Mouse (Mus musculus) hindbrain, embryonic 14.5 days (tissue): ENCODE data around the gene Gm10681. TPM values are rescaled to one million over a fixed set of nuclear protein-coding genes. Genes with fewer than 3 reads are reported as not detected.
"Not testable (repeated sequence)": the region's sequence is repeated elsewhere in the genome, so short reads cannot be mapped to it uniquely, and the experiment has no call there.

ENCODE experiments used
- ATAC-seq: fragments of 200-750 bp; cut with Nextera tagmentation; 2 replicates; pipeline ENCODE4 v1.8.0; 2017; ENCODE audit warnings: moderate number of reproducible peaks, mild to moderate bottlenecking, moderate TSS enrichment, moderate library complexity; ENCODE audit not compliant: low FRiP score
- DNase-seq: peaks from one replicate; pipeline ENCODE4 v3.0.0-alpha.2; 2015; ENCODE audit warnings: low spot score
- H3K27ac ChIP-seq: fragments of 300-500 bp; sonication (generic); 2 replicates; pipeline ENCODE4 v1.5.1; 2014; ENCODE audit warnings: mild to moderate bottlenecking, moderate library complexity
- H3K27me3 ChIP-seq: fragments of 300-500 bp; sonication (generic); 2 replicates; pipeline ENCODE4 v1.6.1; 2014; ENCODE audit warnings: mild to moderate bottlenecking, low read length, mixed read lengths; ENCODE audit not compliant: control insufficient read depth, insufficient read depth
- H3K36me3 ChIP-seq: fragments of 300-500 bp; sonication (generic); replicated peaks from 2 replicates; pipeline ENCODE4 v1.6.1; 2014; ENCODE audit not compliant: control insufficient read depth, insufficient read depth
- H3K4me1 ChIP-seq: fragments of 300-500 bp; sonication (generic); replicated peaks from 2 replicates; pipeline ENCODE4 v1.6.1; 2014; ENCODE audit warnings: antibody characterized with exemption, low read length, mixed read lengths; ENCODE audit not compliant: control insufficient read depth, insufficient read depth
- H3K4me2 ChIP-seq: fragments of 300-500 bp; sonication (generic); replicated peaks from 2 replicates; pipeline ENCODE4 v1.6.1; 2014; ENCODE audit warnings: mild to moderate bottlenecking, moderate library complexity
- H3K4me3 ChIP-seq: fragments of 300-500 bp; sonication (generic); replicated peaks from 2 replicates; pipeline ENCODE4 v1.5.1; 2014; ENCODE audit warnings: mild to moderate bottlenecking, low read length
- H3K9ac ChIP-seq: fragments of 300-500 bp; sonication (generic); 2 replicates; pipeline ENCODE4 v1.6.1; 2014
- H3K9me3 ChIP-seq: fragments of 300-500 bp; sonication (generic); 2 replicates; pipeline ENCODE4 v1.6.1; 2016; ENCODE audit warnings: low read length; ENCODE audit not compliant: control insufficient read depth
- WGBS: fragments of 180-500 bp; shearing (Covaris S2); extraction: QIAGEN DNeasy Blood & Tissue Kit; methylation state at CpG from one replicate; pipeline ENCODE4 v1.1.7; 2014; 5-methylcytosine and 5-hydroxymethylcytosine counted together
- polyA plus RNA-seq: library from polyadenylated mRNA; unstranded; fragments of >200 nt; fragmentation: Nextera tagmentation; extraction: Ambion mirVana; gene quantifications from 2 replicates; pipeline ENCODE4 v1.2.1, GENCODE M21; 2014

The Gm10681 gene
- polyA plus RNA-seq = 0.23 TPM in 1 of 2 replicates, not detected in the other

DNA sequence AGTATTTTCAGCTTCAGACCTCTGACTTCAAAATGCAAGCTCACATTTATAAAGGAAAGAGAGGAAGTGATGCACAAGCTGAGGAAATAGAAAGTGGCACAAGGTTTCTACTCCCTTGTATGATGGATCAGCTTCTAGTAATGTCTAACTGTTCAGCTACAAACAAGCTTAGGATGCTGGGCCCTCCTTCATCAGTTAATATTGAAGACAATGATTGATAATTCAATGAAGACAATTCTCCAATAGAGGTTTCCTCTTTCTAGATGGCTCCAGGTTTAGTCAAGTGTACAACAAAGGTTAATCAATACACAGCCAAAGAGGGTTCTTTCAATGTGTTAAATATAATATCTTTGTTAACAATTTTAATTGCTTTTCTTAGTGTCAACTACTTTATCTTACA, at the start of gene Gm10681:
Gm10681 (minus strand) TSS at position 101 of the 400 bp plus-strand sequence.
- H3K27ac ChIP-seq = no peak within 1 kb of the TSS
- DNase-seq (no peak), ATAC-seq (no peak)
- H3K9me3 ChIP-seq = no peaks in the 10 kb centered on the region
- H3K4me2 ChIP-seq = no peak within 1 kb of the TSS
- no peak within 1 kb of the TSS for H3K9ac ChIP-seq
- H3K36me3 ChIP-seq = no peaks in the 10 kb centered on the region
- no peaks in the 10 kb centered on the region for H3K4me1 ChIP-seq
- H3K4me3 ChIP-seq = no peak within 1 kb of the TSS
- H3K27me3 ChIP-seq = no peaks in the 10 kb centered on the region

DNA sequence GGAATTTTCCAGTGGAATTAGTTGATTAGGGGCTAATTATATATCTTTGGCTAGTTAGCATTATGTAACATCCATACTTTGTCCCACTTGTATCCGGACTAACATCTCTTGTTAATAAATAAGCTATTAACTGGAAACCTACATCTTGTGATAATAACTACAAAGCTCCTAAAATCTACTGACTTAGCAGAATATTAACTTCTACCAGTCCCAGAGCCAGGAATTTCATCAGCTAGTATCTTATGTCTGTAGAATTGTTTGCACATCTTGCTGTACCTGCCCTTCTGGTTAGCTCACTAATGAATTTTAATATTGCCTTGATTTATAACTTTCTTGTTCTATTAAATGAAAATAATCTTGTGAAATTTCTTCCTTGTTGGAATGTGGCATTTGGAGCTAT, 46.5 kb upstream of the Gm10681 start:
- WGBS = 92% methylated on average over 1 of the region's 1 CpGs
- no peaks in the 10 kb centered on the region for H3K27me3 ChIP-seq
- H3K9me3 ChIP-seq = no peaks in the 10 kb centered on the region
- no peak overlapping the region for H3K4me3 ChIP-seq
- ATAC-seq (no peak), DNase-seq (no peak)
- no peak overlapping the region for H3K9ac ChIP-seq
- H3K36me3 ChIP-seq = no peaks in the 10 kb centered on the region
- H3K27ac ChIP-seq = no peak overlapping the region
- no peak overlapping the region for H3K4me2 ChIP-seq
- H3K4me1 ChIP-seq = no peaks in the 10 kb centered on the region

GRCm38 (mm10) chr3:98630152-98630551, 41.5 kb upstream of the Gm10681 start, which contains the start of gene Hsd3b5:
TSS of gene Hsd3b5 (minus strand) at chr3:98630252.
- H3K27me3 ChIP-seq = no peaks in the 10 kb centered on the region
- no peak within 1 kb of the TSS for H3K4me3 ChIP-seq
- no peak for DNase-seq
- no peak within 1 kb of the TSS for H3K4me2 ChIP-seq
- H3K27ac ChIP-seq = no peak within 1 kb of the TSS
- ATAC-seq = no peak
- H3K9ac ChIP-seq = no peak within 1 kb of the TSS
- no peaks in the 10 kb centered on the region for H3K9me3 ChIP-seq
- no peaks in the 10 kb centered on the region for H3K36me3 ChIP-seq
- no peaks in the 10 kb centered on the region for H3K4me1 ChIP-seq

DNA sequence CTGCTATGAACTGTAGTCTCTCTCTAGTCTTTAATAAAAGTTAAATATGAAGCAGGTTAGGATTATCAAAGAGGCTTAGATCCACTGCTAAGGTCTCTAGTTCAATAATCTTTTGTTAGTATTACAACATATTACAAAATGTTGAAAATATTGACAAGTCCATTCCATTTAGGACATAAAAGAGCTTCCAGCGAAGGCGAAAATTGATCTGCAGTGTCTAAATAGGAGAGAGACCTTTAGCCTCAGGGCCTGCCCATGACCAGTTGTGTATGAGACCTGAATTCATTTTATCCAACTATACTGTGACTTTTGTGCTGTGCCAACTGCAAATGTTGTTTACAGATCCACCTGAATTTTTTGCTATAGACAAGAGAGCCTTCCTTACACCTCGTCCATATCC, 41.0 kb upstream of the Gm10681 start:
- H3K4me3 ChIP-seq = no peak overlapping the region
- H3K4me2 ChIP-seq = no peak overlapping the region
- no peaks in the 10 kb centered on the region for H3K27me3 ChIP-seq
- H3K9ac ChIP-seq = no peak overlapping the region
- ATAC-seq (no peak), DNase-seq (no peak)
- H3K36me3 ChIP-seq = no peaks in the 10 kb centered on the region
- H3K9me3 ChIP-seq = no peaks in the 10 kb centered on the region
- no peak overlapping the region for H3K27ac ChIP-seq
- no peaks in the 10 kb centered on the region for H3K4me1 ChIP-seq
- 90% methylated on average over 3 of the region's 3 CpGs for WGBS

DNA sequence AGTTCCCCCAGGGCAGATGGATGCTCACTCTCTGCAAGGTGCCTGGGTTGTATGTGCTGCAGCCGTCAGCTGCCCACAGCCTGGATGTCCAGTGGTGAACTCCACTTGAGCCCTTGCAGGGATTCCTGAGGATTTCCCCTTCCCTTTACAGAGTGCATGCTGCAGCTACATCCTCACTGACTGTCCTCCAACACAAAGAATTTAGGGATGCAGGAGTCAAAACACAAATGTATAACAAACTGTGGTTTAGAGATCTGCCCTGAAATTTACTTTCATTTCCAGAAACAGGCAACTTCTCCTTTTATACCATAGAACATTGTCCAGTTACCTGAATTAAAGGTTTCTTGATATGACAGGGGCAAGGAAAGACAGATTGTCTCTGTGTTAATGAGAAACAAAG, 28.2 kb upstream of the Gm10681 start:
- WGBS = 79% methylated on average over 1 of the region's 1 CpGs
- H3K4me1 ChIP-seq, H3K9me3 ChIP-seq, H3K4me3 ChIP-seq, DNase-seq, H3K36me3 ChIP-seq, H3K4me2 ChIP-seq, H3K27ac ChIP-seq, H3K27me3 ChIP-seq, ATAC-seq, H3K9ac ChIP-seq: not testable (repeated sequence)

GRCm38 (mm10) chr3:98616244-98616643, 27.6 kb upstream of the Gm10681 start:
- H3K9ac ChIP-seq, H3K27ac ChIP-seq, H3K4me3 ChIP-seq, DNase-seq, H3K36me3 ChIP-seq, H3K4me2 ChIP-seq, H3K4me1 ChIP-seq, H3K9me3 ChIP-seq, H3K27me3 ChIP-seq: not testable (repeated sequence)
- 25% methylated on average over 2 of the region's 2 CpGs for WGBS
- ATAC-seq = peak; percentile 51

GRCm38 (mm10) chr3:98614406-98614927, 25.9 kb upstream of the Gm10681 start:
- not testable (repeated sequence) for H3K9ac ChIP-seq, H3K4me1 ChIP-seq, DNase-seq, H3K4me3 ChIP-seq, H3K27ac ChIP-seq, H3K9me3 ChIP-seq, H3K4me2 ChIP-seq, H3K27me3 ChIP-seq, H3K36me3 ChIP-seq, ATAC-seq
- WGBS = 69% methylated on average over 2 of the region's 2 CpGs

- no peak overlapping the region for H3K9ac ChIP-seq
- H3K9me3 ChIP-seq = no peaks in the 10 kb centered on the region
- H3K36me3 ChIP-seq = no peaks in the 10 kb centered on the region
- H3K4me2 ChIP-seq = no peak overlapping the region
- H3K4me3 ChIP-seq = no peak overlapping the region
- no peak overlapping the region for H3K27ac ChIP-seq
- H3K4me1 ChIP-seq = no peaks in the 10 kb centered on the region
- DNase-seq (no peak), ATAC-seq (no peak)
- no peaks in the 10 kb centered on the region for H3K27me3 ChIP-seq
These were observed 25.4 kb upstream of the Gm10681 start for GRCm38 (mm10) chr3:98613963-98614362.

DNA sequence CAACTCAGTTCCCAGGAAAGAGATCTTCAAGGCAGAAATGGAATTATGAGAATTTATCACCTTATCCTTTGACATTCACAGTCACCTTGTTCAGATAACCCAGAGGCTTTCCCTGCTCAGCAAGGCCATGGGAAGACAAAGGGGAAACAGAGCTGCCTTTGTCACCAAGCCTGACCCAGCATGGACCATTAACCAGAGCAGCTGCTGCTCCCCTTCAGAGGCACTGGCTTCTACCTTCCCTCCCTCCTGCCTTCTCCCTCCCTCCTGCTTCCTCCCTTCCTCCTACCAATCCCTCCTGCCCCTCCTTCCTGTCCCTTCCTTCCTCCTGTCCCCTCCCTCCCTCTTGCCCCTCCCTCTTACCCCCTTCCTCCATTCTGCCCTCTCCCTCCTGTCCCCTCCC, 24.9 kb upstream of the Gm10681 start:
- not testable (repeated sequence) for H3K36me3 ChIP-seq, ATAC-seq, H3K9ac ChIP-seq, DNase-seq, H3K4me1 ChIP-seq, H3K27ac ChIP-seq, H3K9me3 ChIP-seq, H3K4me2 ChIP-seq, H3K27me3 ChIP-seq, H3K4me3 ChIP-seq

DNA sequence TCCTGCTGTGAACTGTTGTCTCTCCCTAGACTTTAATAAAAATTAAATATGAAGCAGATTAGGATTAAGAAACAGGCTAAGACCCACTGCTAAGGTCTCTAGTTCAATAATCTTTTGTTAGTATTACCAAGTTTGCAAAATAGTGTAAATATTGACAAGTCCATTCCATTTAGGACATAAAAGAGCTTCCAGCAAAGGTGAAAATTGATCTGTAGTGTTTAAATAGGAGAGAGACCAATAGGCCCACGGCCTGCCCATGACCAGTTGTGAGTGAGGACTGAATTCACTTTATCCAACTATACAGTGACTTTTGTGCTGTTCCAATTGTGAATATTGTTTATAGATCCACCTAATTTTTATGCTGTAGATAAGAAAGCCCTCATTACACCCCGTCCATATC, 886 bp downstream of the Gm10681 start:
- 83% methylated on average over 2 of the region's 2 CpGs for WGBS
- ATAC-seq = no peak

More for the DNA sequence above, 886 bp downstream of the Gm10681 start:
- H3K9me3 ChIP-seq = no peaks in the 10 kb centered on the region
- no peak overlapping the region for H3K4me3 ChIP-seq
- H3K4me2 ChIP-seq = no peak overlapping the region
- H3K36me3 ChIP-seq = no peaks in the 10 kb centered on the region
- DNase-seq = no peak
- H3K27ac ChIP-seq = no peak overlapping the region
- H3K4me1 ChIP-seq = no peaks in the 10 kb centered on the region
- no peak overlapping the region for H3K9ac ChIP-seq
- no peaks in the 10 kb centered on the region for H3K27me3 ChIP-seq
